Mouse (Mus musculus) gonadal fat pad, adult 2 months (tissue): ENCODE measurements around the gene Ccl26. TPM values are rescaled to one million over a fixed set of nuclear protein-coding genes. Genes with fewer than 3 reads are reported as not detected.
"Not testable (repeated sequence)": the region's sequence is repeated elsewhere in the genome, so short reads cannot be mapped to it uniquely, and the experiment has no call there.

Experiments used
- DNase-seq: peaks from one replicate; pipeline ENCODE4 v3.0.0-alpha.2; 2012; ENCODE audit warnings: low read depth
- polyA plus RNA-seq: library from polyadenylated mRNA; depleted of rRNA; stranded (reverse); fragments of >200 nt; gene quantifications from 2 replicates; pipeline ENCODE4 v1.2.3, GENCODE M21; 2012; rRNA removed

Ccl26 gene
- polyA plus RNA-seq: not detected in 2 replicates

GRCm38 (mm10) chr5:135563469-135563868, at the start of gene Ccl26:
Ccl26 (minus strand) TSS chr5:135563569.
- no peak for DNase-seq

DNA sequence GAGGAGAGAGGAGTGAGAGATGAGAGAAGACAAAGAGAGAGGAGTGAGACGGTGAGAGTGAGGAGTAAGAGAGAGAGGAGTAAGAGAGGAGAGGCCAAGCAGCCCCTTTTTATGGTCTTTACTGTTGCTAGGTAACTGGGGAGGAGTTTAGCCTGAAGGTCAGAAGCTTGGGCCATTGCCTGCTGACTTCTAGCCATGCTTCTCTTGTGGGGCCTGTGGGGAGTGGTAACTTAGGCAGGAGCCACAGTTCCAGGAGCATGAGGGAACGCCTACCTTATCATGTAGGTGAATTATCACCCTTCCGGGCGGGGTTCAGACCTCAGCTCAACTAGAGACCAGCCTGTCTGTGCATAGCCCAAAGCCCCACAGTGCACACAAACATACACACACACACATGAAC, 46.4 kb upstream of the Ccl26 start:
- no peak for DNase-seq

DNA sequence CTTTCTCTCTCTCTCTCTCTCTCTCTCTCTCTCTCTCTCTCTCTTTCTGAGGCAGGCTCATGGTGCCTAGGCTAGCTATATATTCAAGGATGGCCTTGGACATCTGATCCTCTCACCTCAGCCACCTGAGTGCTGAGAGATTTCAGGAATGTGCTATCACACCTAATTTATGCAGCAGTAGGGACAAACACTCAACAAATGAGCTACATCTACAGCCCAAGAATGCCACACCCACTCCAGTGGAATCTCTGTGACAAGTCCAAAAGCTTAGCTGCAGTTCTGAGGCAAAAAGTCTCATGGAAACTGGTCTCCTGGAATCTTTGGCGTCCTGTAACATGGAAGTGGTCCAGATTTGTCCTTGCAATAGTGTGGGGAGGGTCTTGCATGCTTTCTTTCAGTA, 44.2 kb upstream of the Ccl26 start:
- no peak for DNase-seq

DNA sequence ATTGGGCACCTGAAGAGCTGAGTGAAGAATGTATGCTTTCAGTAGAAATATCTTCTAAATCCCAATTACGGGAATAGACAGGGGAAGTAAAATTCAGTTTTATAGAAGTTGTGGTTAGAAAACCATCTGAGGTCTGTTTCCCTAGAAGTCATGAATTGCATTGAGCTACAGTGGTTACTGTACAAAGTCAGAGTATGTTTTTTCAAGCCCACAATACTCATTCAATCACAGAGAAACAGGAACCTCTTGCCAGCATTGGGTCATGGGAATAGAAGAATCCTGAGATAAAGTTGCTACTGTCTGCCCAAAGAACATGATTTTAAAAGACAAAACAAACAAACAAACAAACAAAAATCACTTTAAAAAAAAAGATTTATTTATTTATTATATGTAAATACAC, 43.3 kb upstream of the Ccl26 start:
- not testable (repeated sequence) for DNase-seq

GRCm38 (mm10) chr5:135604643-135605042, 41.3 kb upstream of the Ccl26 start:
- DNase-seq: not testable (repeated sequence)

GRCm38 (mm10) chr5:135589996-135590784, 26.8 kb upstream of the Ccl26 start:
- DNase-seq: no peak

DNA sequence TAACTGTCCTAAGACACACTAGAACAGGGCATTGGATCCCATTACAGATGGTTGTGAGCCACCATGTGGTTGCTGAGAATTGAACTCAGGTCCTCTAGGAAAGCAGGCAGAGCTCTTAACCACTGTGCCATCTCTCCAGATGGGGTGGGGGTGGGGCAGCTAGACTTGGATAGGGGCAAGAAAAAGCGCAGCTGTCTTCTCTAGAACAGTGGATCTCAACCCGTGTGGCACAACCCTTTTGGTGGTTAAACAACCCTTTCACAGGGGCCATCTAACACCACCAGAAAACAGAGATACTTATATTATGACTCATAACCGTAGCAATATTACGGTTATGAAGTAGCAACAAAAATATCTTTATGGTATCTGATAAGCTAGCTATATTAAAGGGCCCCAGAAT, 24.4 kb upstream of the Ccl26 start:
- DNase-seq: no peak

DNA sequence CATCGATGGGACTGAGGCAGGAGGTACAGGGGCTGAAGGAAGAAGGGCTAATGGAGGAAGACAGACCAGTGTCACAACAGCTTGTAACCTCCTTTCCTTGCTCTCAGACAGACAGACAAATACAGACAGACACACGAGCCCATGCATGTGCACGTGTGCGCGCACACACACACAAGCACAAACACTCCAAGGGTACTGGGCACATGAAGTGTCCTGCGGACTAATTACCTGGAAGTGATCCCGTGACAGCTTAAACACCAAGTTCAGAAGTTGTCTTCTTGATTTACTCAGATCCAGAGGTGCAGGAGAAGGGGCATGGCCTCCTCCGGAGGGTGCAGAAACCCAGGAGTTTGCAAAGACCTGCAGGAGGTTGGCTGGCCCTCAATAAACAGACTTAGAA, 22.3 kb upstream of the Ccl26 start:
- no peak for DNase-seq

- no peak for DNase-seq
These were observed 19.0 kb upstream of the Ccl26 start for GRCm38 (mm10) chr5:135582330-135582729.

DNA sequence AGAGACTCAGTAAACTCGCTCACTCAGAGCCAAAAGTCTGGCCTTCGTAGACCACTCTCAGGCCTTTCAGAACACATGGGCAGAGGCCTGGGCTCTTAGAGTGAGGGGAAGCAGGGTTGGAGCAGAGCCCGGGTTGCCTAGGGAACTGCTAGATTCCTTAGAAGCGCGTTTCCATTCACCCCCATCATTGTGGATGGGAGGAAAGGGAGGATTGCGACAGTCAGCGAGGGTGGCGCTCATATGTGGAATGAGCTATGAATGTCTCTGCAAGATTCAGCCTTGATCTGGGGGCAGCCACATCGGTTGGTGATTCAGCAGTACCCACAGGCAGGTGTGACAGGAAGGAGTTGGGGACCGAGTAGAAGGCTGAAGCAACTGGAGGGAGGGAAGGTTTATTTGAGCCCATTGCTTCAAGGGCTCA, 16.0 kb upstream of the Ccl26 start:
- no peak for DNase-seq

DNA sequence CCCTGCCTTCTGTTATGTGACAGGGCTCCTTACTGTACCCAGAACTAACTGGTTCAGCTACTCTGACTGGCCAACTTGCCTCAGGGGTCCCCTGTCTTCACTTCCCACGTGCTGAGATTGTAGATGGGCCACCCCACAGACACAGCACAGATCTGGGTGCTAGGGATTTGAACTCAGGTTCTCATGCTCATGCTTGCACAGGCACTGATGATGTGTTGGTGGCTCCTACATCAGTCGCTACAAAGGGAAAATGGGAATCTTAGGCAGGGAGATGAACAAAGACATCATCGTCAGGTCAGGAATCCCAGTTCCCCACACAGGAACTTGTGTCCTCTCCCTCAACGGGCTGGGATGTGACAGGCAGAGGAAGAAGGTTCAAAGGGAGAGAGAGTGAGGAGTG, 12.7 kb upstream of the Ccl26 start:
- no peak for DNase-seq

DNA sequence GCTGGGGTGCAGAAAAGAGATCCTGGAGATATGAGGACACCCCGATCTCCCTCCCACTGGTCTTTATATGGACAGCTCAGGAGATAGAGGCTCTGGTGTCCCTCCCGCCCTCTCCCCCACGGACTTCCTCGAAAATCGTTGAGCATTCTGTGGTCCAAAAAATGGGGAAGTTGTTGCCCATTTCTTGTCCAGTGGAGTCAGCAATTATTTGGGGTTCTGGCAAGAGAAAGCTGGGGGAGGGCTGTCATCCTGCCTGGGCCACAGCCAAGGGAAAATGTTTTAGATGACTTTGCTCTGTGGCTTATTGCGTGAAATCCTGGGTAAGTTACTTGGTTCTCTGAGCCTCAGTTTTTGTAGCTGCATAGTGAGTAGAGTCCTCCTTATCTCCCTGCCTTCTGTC, 9.6 kb upstream of the Ccl26 start, which contains the start of gene Ccl24:
Gene Ccl24, minus strand, starts transcription at position 44 of the 400 bp plus-strand sequence.
- no peak for DNase-seq

- DNase-seq: no peak
These were observed 5.3 kb upstream of the Ccl26 start for GRCm38 (mm10) chr5:135568698-135569097.

GRCm38 (mm10) chr5:135567556-135568265, 4.3 kb upstream of the Ccl26 start:
- DNase-seq: no peak

DNA sequence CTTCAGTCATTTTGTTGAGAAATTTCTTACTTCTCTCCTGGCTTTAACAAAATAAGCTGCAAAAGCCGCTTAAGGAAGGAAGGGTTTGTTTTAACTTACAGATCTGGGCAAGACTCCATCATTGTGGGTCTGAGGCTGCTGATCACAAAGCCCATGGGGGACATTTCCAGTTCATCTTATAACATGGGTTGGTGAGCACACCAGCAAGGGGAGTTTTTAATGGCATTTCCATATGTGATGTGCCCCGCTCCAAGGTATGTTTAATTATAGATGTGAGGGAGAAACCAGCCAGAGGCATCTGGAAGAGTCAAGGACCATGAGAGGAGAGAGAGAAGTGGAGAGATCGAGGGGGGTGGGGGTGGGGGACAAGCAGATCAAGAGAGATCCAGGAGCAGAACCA, 5.7 kb downstream of the Ccl26 start:
- DNase-seq: no peak

DNA sequence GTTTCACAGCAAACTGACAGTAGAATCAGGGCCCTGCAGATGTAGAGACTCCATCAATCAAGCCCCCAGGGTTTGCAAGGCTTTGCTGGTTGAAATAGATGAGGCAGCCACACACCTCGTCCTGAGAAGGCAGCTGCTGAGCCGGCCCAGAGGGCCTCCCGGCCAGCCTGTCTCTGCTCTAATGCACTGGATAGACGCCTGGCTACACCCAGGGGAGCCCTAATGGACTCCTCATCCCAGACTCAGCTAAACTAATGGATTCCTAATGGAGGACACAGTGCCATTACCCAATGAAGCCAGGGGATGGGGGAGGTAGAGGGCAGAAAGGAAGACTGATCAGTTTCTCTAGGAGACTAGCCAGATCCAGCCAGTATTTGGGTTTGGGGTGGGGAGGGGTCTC, 6.3 kb downstream of the Ccl26 start:
- DNase-seq: no peak

- DNase-seq: no peak
These were observed 7.1 kb downstream of the Ccl26 start for GRCm38 (mm10) chr5:135556259-135556658.

- DNase-seq: no peak
These were observed 11.8 kb downstream of the Ccl26 start for GRCm38 (mm10) chr5:135551591-135551990.

DNA sequence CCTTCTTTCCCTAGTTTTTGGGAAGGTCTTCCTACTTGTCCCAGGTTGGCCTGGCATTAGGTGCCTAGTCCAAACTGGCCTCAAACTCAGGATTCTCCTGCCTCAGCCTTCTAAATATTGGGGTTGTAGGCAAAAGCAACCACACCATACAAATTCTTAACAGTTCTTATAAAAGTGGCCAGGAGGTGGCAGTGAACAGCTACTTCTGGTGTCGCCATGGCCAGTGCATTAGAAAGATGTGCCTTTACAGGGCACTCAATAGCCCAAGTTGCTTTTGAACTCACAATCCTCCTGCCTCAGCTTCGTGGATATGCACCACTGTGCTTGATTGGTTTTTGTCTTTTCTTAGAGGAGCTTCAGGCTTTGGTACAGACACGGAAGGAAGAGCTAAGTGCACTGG, 12.5 kb downstream of the Ccl26 start:
- no peak for DNase-seq

DNA sequence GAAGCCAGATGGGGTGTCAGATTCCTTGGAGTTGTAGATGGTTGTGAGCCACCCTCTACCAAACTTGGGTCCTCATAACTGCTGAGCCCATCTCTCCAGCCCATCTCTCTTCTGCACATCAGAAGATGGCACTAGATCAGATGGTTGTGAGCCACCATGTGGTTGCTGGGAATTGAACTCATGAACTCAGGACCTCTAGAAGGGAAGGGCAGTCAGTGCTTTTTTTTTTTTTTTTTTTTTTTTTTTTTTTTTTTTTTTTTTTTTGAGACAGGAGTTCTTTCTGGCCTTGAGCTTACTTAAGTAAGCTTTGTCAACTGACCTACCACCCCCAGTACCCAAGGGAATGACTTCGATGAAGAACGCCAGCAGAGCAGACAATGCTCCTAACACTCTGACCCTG, 15.4 kb downstream of the Ccl26 start:
- no peak for DNase-seq

- peak; percentile 77 for DNase-seq
These were observed 18.2 kb downstream of the Ccl26 start, which contains the start of gene Hip1 for GRCm38 (mm10) chr5:135544865-135545797. Hip1 (minus strand) TSS chr5:135545120.

- DNase-seq: no peak
These were observed 19.3 kb downstream of the Ccl26 start for GRCm38 (mm10) chr5:135544032-135544558.
